10 mouse cellular contexts compared by ENCODE assay signal in genomic region chr8:127118373-127118861, GRCm38 (mm10). TPM values are rescaled to one million over a fixed set of nuclear protein-coding genes. Genes with fewer than 3 reads are reported as not detected.
DNase-seq lines count a peak whose midpoint lies in the region; ATAC-seq and TF ChIP-seq lines count a peak whose summit lies in the region.
"Had no signal": no experiment of that assay in that cellular context is flagged by ENCODE, and none has a peak within 500 bp of the region (broad histone marks: within the 10 kb centered on the region; RNA-seq: fewer than 3 reads in every experiment).

No protein-coding gene starts in this region.

- no peak overlapping the region for H3K4me3 ChIP-seq in heart, embryonic 11.5 days (ENCODE audit: low read depth, low read length)
- no peak overlapping the region for H3K4me3 ChIP-seq in myocyte
- H3K4me3 ChIP-seq: left cerebral cortex, adult 2 months had no signal

- no peak overlapping the region for H3K4me2 ChIP-seq in heart, embryonic 11.5 days
- peak overlapping the region; percentile 1 for H3K4me2 ChIP-seq in myocyte (ENCODE audit: low read depth)

- H3K9ac ChIP-seq in heart, embryonic 11.5 days (ENCODE audit: low read depth, low read length) = no peak overlapping the region

- no peak overlapping the region for H3ac ChIP-seq in myocyte (ENCODE audit: control insufficient read depth, insufficient read length)

- 0 out of 2 replicates have a peak overlapping the region, but pooled peaks have one; percentile 3 for H3K27ac ChIP-seq in heart, embryonic 11.5 days (ENCODE audit: low read depth, low read length)
- H3K27ac ChIP-seq: left cerebral cortex, adult 2 months had no signal

- 72% methylated on average over 11 of the region's 11 CpGs for WGBS in heart, embryonic 11.5 days (ENCODE audit: insufficient replicate concordance)

- TF ChIP-seq POLR2A in myocyte (IDR thresholded peaks at IDR 0.05; ENCODE audit: insufficient read length, low read depth) = no peak

- DNase-seq in cerebellum, postnatal 25 days = peak; percentile 33 to 47
- DNase-seq in cerebellum, adult 8-10 months = no peak
- peak; percentile 55 to 57 for DNase-seq in right cerebral cortex, postnatal 10 days (ENCODE audit: low spot score in 2 of 2)
- DNase-seq in right cerebral cortex, postnatal 14 days = no peak
- no peak for DNase-seq in frontal cortex, postnatal 25 days (ENCODE audit: low spot score in 2 of 2)
- no peak for DNase-seq in adrenal gland, adult (ENCODE audit: inconsistent age in 2 of 2, low spot score in 1 of 2)

- H3K9me3 ChIP-seq in heart, embryonic 11.5 days (replicated peaks; ENCODE audit: control insufficient read depth, low read length) = no peaks in the 10 kb centered on the region

- H3K36me3 ChIP-seq in heart, embryonic 11.5 days (ENCODE audit: control insufficient read depth, insufficient read depth, low read length) = no peaks in the 10 kb centered on the region
- no peaks in the 10 kb centered on the region for H3K36me3 ChIP-seq in myocyte (ENCODE audit: control insufficient read depth, insufficient read depth)

- no peak for ATAC-seq in heart, embryonic 11.5 days (replicated peaks; ENCODE audit: insufficient number of reproducible peaks, low FRiP score, low TSS enrichment)
- ATAC-seq: CD4-positive, CD25-positive, alpha-beta regulatory T cell, adult 4 months had no signal

- H3K4me1 ChIP-seq in heart, embryonic 11.5 days (ENCODE audit: control insufficient read depth, insufficient read depth, low read length) = peaks cover 34% of the 10 kb centered on the region

- peaks cover 71% of the 10 kb centered on the region for H3K79me2 ChIP-seq in myocyte (ENCODE audit: control insufficient read depth, insufficient read depth)

- H3K27me3 ChIP-seq in heart, embryonic 11.5 days (ENCODE audit: control insufficient read depth, insufficient read depth, low read length) = no peaks in the 10 kb centered on the region
- H3K27me3 ChIP-seq in myocyte (ENCODE audit: control insufficient read depth, insufficient read depth, insufficient read length) = no peaks in the 10 kb centered on the region

TF ChIP-seq in myocyte, 11 proteins besides CTCF, POLR2A, EP300 and RAD21:
- TF ChIP-seq MYOG (IDR thresholded peaks at IDR 0.05; ENCODE audit: control insufficient read depth in 1 of 3, insufficient read depth in 1 of 3, insufficient read length in 2 of 3, low read depth in 2 of 3) = peak; percentile 20 to 68 (median 62)
- peak; percentile 76 to 95 (median 91) for TF ChIP-seq MYOD1 (IDR thresholded peaks at IDR 0.05; ENCODE audit: control insufficient read depth in 1 of 3, insufficient read length in 2 of 3, low read depth in 2 of 3)
- TF ChIP-seq TCF3 (IDR thresholded peaks at IDR 0.05; ENCODE audit: insufficient read length, low read depth) = no peak

RNA-seq across cellular contexts. Expression of gene Pard3, which starts 54.7 kb away (rescaled TPM):
- 23.3 and 24.0 TPM in 2 replicates for polyA plus RNA-seq in heart, embryonic 11.5 days (2014; fragmentation: Nextera tagmentation; extraction: Ambion mirVana)
- 24.3 TPM for polyA plus RNA-seq in myocyte (2012; fragmentation: generic; extraction: Trizol)

Comparison
In these comparisons a context has a peak if more than half of its experiments do, and no peak if none do; other contexts are left out.
1. DNase-seq: peak in cerebellum, postnatal 25 days (2 of 2) and right cerebral cortex, postnatal 10 days (2 of 2); none in cerebellum, adult 8-10 months (single experiment), right cerebral cortex, postnatal 14 days (single experiment), frontal cortex, postnatal 25 days (0 of 2) and adrenal gland, adult (0 of 2).